Mouse (Mus musculus) C2C12 (cell line): ENCODE results near the gene Kpna6.

Experiments
- CEBPB ChIP-seq: IDR thresholded peaks from one replicate; pipeline ENCODE4 v1.6.1; 2011; ENCODE audit warnings: low read depth, mild to moderate bottlenecking, control low read depth, moderate library complexity
- CTCF ChIP-seq: IDR thresholded peaks from one replicate; pipeline ENCODE4 v1.5.1; 2011; ENCODE audit not compliant: control insufficient read depth, insufficient read depth, insufficient read length
- FOSL1 ChIP-seq: IDR thresholded peaks from one replicate; pipeline ENCODE4 v1.8.0; 2011; ENCODE audit warnings: mild to moderate bottlenecking, low read length; ENCODE audit not compliant: poor library complexity, insufficient read depth, severe bottlenecking
- MAX ChIP-seq: IDR thresholded peaks from one replicate; pipeline ENCODE4 v1.6.1; 2011; ENCODE audit warnings: mild to moderate bottlenecking, control low read depth
- MYOD1 ChIP-seq: IDR thresholded peaks from one replicate; pipeline ENCODE4 v1.6.1; 2011; ENCODE audit warnings: low read depth; ENCODE audit not compliant: control insufficient read depth, insufficient read length
- MYOG ChIP-seq: IDR thresholded peaks from one replicate; pipeline ENCODE4 v1.6.1; 2011; ENCODE audit not compliant: control insufficient read depth, insufficient read length; ENCODE audit errors: extremely low read depth
- USF1 ChIP-seq: IDR thresholded peaks from one replicate; pipeline ENCODE4 v1.6.1; 2011; ENCODE audit warnings: low read depth, mild to moderate bottlenecking, control low read depth, moderate library complexity

- TF ChIP-seq CTCF (no peak), USF1 (no peak), MYOD1 (no peak), MYOG (no peak), MAX (peak; percentile 30), CEBPB (no peak), FOSL1 (no peak)
Observed at GRCm38 (mm10) chr4:129672083-129672877, at the start of gene Kpna6.
